Mouse (Mus musculus) mouse trophoblast stem cell (cell line): ENCODE data around the gene Fzd2.
"Not testable (repeated sequence)": the region's sequence is repeated elsewhere in the genome, so short reads cannot be mapped to it uniquely, and the experiment has no call there.

Source experiments
- in situ Hi-C, 2 experiments: fragments of 300-500 bp; cut with MseI, MboI; formaldehyde crosslinking; loops; 2 replicates in 1 of 2; 3 replicates in 1 of 2; pipeline ENCODE4 v1.15.1; 2025

Fzd2 gene

GRCm38 (mm10) chr11:102580034-102580330, 24.2 kb upstream of the Fzd2 start:
- in situ Hi-C loops = no loop called here

- in situ Hi-C loops = no loop called here
Observed at GRCm38 (mm10) chr11:102581281-102582015, 22.7 kb upstream of the Fzd2 start.

- in situ Hi-C loops = no loop called here
Observed at GRCm38 (mm10) chr11:102582016-102582610, 22.1 kb upstream of the Fzd2 start.

GRCm38 (mm10) chr11:102582736-102583135, 21.5 kb upstream of the Fzd2 start:
- in situ Hi-C loops = no loop called here

- in situ Hi-C loops = no loop called here
Observed at GRCm38 (mm10) chr11:102586445-102587130, 17.6 kb upstream of the Fzd2 start.

- in situ Hi-C loops = no loop called here
Observed at GRCm38 (mm10) chr11:102587554-102587953, 16.6 kb upstream of the Fzd2 start.

- in situ Hi-C loops = no loop called here
Observed at GRCm38 (mm10) chr11:102595341-102595820, 8.8 kb upstream of the Fzd2 start.

GRCm38 (mm10) chr11:102599912-102600311, 4.3 kb upstream of the Fzd2 start:
- in situ Hi-C loops = no loop called here

GRCm38 (mm10) chr11:102602816-102603495, 1.2 kb upstream of the Fzd2 start:
- in situ Hi-C loops = no loop called here

GRCm38 (mm10) chr11:102603496-102603850, 723 bp upstream of the Fzd2 start:
- in situ Hi-C loops = no loop called here

GRCm38 (mm10) chr11:102604777-102605552, 769 bp downstream of the Fzd2 start:
- in situ Hi-C loops = no loop called here

- in situ Hi-C loops = no loop called here
Observed at GRCm38 (mm10) chr11:102605553-102606416, 1.6 kb downstream of the Fzd2 start.

- in situ Hi-C loops = no loop called here
Observed at GRCm38 (mm10) chr11:102606751-102607171, 2.6 kb downstream of the Fzd2 start.

GRCm38 (mm10) chr11:102607201-102607600, 3.0 kb downstream of the Fzd2 start:
- in situ Hi-C loops = not testable (repeated sequence)

GRCm38 (mm10) chr11:102607686-102608548, 3.7 kb downstream of the Fzd2 start:
- in situ Hi-C loops = no loop called here

GRCm38 (mm10) chr11:102608691-102609090, 4.5 kb downstream of the Fzd2 start:
- in situ Hi-C loops = no loop called here

- in situ Hi-C loops = no loop called here
Observed at GRCm38 (mm10) chr11:102609483-102609882, 5.3 kb downstream of the Fzd2 start.

GRCm38 (mm10) chr11:102610260-102610659, 6.1 kb downstream of the Fzd2 start:
- in situ Hi-C loops = no loop called here

- in situ Hi-C loops = no loop called here
Observed at GRCm38 (mm10) chr11:102610675-102611316, 6.6 kb downstream of the Fzd2 start.
